Mouse (Mus musculus) myocyte (in vitro differentiated cells): ENCODE results near the gene Dnase2a. TPM values are rescaled to one million over a fixed set of nuclear protein-coding genes. Genes with fewer than 3 reads are reported as not detected.
A peak's percentile ranks its signal among the peaks of the same experiment; 100 is the strongest.

ENCODE experiments used
- H3K27me3 ChIP-seq: one replicate; pipeline ENCODE4 v1.6.1; 2011; ENCODE audit not compliant: control insufficient read depth, insufficient read depth, insufficient read length
- H3K36me3 ChIP-seq: one replicate; pipeline ENCODE4 v1.6.1; 2011; ENCODE audit not compliant: control insufficient read depth, insufficient read depth
- H3K4me2 ChIP-seq: one replicate; pipeline ENCODE4 v1.6.1; 2011; ENCODE audit warnings: low read depth, control low read depth
- H3K4me3 ChIP-seq: one replicate; pipeline ENCODE4 v1.5.1; 2011; ENCODE audit warnings: mild to moderate bottlenecking, control low read depth, moderate library complexity
- H3K79me2 ChIP-seq: one replicate; pipeline ENCODE4 v1.6.1; 2011; ENCODE audit not compliant: control insufficient read depth, insufficient read depth
- H3ac ChIP-seq: one replicate; pipeline ENCODE4 v1.6.1; 2011; ENCODE audit not compliant: control insufficient read depth, insufficient read length
- CEBPB ChIP-seq: IDR thresholded peaks from 2 replicates; pipeline ENCODE4 v1.6.1; 2011; ENCODE audit warnings: mild to moderate bottlenecking, moderate library complexity; ENCODE audit not compliant: poor library complexity, insufficient read depth, severe bottlenecking
- E2F4 ChIP-seq: IDR thresholded peaks from one replicate; pipeline ENCODE4 v1.6.1; 2011; ENCODE audit warnings: mild to moderate bottlenecking, control low read depth, moderate library complexity; ENCODE audit not compliant: insufficient read depth
- MAX ChIP-seq: IDR thresholded peaks from one replicate; pipeline ENCODE4 v1.6.1; 2011; ENCODE audit warnings: low read depth, mild to moderate bottlenecking, control low read depth
- MYOD1 ChIP-seq, 3 experiments: IDR thresholded peaks; one replicate each; pipeline ENCODE4 v1.6.1; 2011; ENCODE audit warnings: control low read depth in 2 of 3, low read depth in 2 of 3, mild to moderate bottlenecking in 2 of 3, moderate library complexity in 1 of 3; ENCODE audit not compliant: insufficient read length in 2 of 3, control insufficient read depth in 1 of 3
- MYOG ChIP-seq, 3 experiments: IDR thresholded peaks; one replicate each; pipeline ENCODE4 v1.6.1; 2011; ENCODE audit warnings: control low read depth in 2 of 3, low read depth in 2 of 3, mild to moderate bottlenecking in 2 of 3; ENCODE audit not compliant: insufficient read length in 2 of 3, control insufficient read depth in 1 of 3, insufficient read depth in 1 of 3
- POLR2A ChIP-seq: IDR thresholded peaks from one replicate; pipeline ENCODE4 v1.6.1; 2011; ENCODE audit warnings: low read depth, mild to moderate bottlenecking, control low read depth, moderate library complexity; ENCODE audit not compliant: insufficient read length
- POLR2AphosphoS2 ChIP-seq: IDR thresholded peaks from one replicate; pipeline ENCODE4 v1.6.1; 2011; ENCODE audit warnings: low read depth, control low read depth; ENCODE audit not compliant: insufficient read length
- REST ChIP-seq: IDR thresholded peaks from one replicate; pipeline ENCODE4 v1.6.1; 2011; ENCODE audit warnings: mild to moderate bottlenecking, control low read depth, moderate library complexity; ENCODE audit not compliant: insufficient read depth, insufficient read length
- SRF ChIP-seq: IDR thresholded peaks from one replicate; pipeline ENCODE4 v1.6.1; 2011; ENCODE audit warnings: low read depth; ENCODE audit not compliant: control insufficient read depth, insufficient read length
- TCF12 ChIP-seq: IDR thresholded peaks from one replicate; pipeline ENCODE4 v1.6.1; 2011; ENCODE audit warnings: mild to moderate bottlenecking, control low read depth; ENCODE audit not compliant: poor library complexity, insufficient read depth, severe bottlenecking
- TCF3 ChIP-seq: IDR thresholded peaks from one replicate; pipeline ENCODE4 v1.6.1; 2011; ENCODE audit warnings: low read depth, control low read depth; ENCODE audit not compliant: insufficient read length
- USF1 ChIP-seq: IDR thresholded peaks from one replicate; pipeline ENCODE4 v1.6.1; 2011; ENCODE audit warnings: low read depth, mild to moderate bottlenecking, control low read depth, moderate library complexity
- polyA plus RNA-seq: library from polyadenylated mRNA; unstranded; fragments of >200 nt; fragmentation: generic; extraction: Trizol; gene quantifications from one replicate; pipeline ENCODE4 v1.2.1, GENCODE M21; 2012; ENCODE audit warnings: missing spikeins

Dnase2a gene
- polyA plus RNA-seq, 1 experiment: 9.2 TPM

- TF ChIP-seq USF1 (no peak), TCF12 (no peak), MAX (no peak), CEBPB (no peak), POLR2AphosphoS2 (peak; percentile 86), E2F4 (peak; percentile 69), REST (no peak), MYOG (IDR thresholded peaks at IDR 0.05; ENCODE audit: control insufficient read depth in 1 of 3, insufficient read depth in 1 of 3, insufficient read length in 2 of 3, low read depth in 2 of 3) (no peak), SRF (peak; percentile 20), MYOD1 (IDR thresholded peaks at IDR 0.05; ENCODE audit: control insufficient read depth in 1 of 3, insufficient read length in 2 of 3, low read depth in 2 of 3) (no peak), TCF3 (no peak), POLR2A (peak; percentile 49)
- Histone ChIP-seq H3ac (peak overlapping the region; percentile 7), H3K4me2 (peak overlapping the region; percentile 78), H3K79me2 (peaks cover 13% of the 10 kb centered on the region), H3K4me3 (peak overlapping the region; percentile 37), H3K27me3 (no peaks in the 10 kb centered on the region), H3K36me3 (no peaks in the 10 kb centered on the region)
Observed at GRCm38 (mm10) chr8:84965731-84966291, 57.5 kb downstream of the Dnase2a start.

- TF ChIP-seq USF1: no peak
- TF ChIP-seq MYOG (IDR thresholded peaks at IDR 0.05; ENCODE audit: control insufficient read depth in 1 of 3, insufficient read depth in 1 of 3, insufficient read length in 2 of 3, low read depth in 2 of 3): no peak
- no peak for TF ChIP-seq TCF12
- TF ChIP-seq TCF3: no peak
- no peak for TF ChIP-seq POLR2AphosphoS2
- no peak for TF ChIP-seq MYOD1 (IDR thresholded peaks at IDR 0.05; ENCODE audit: control insufficient read depth in 1 of 3, insufficient read length in 2 of 3, low read depth in 2 of 3)
- no peak for TF ChIP-seq POLR2A
- no peak for TF ChIP-seq CEBPB
- TF ChIP-seq SRF: no peak
- TF ChIP-seq E2F4: no peak
- TF ChIP-seq REST: no peak
- TF ChIP-seq MAX: no peak
- no peak overlapping the region for H3K4me3 ChIP-seq
- peaks cover 14% of the 10 kb centered on the region for H3K79me2 ChIP-seq
- H3ac ChIP-seq: no peak overlapping the region
- peak overlapping the region; percentile 68 for H3K4me2 ChIP-seq
- H3K27me3 ChIP-seq: no peaks in the 10 kb centered on the region
- no peaks in the 10 kb centered on the region for H3K36me3 ChIP-seq
Observed at GRCm38 (mm10) chr8:84966603-84967002, 58.2 kb downstream of the Dnase2a start.

GRCm38 (mm10) chr8:84967532-84968304 is 59.4 kb downstream of the Dnase2a start:
- H3K79me2 ChIP-seq: peaks cover 14% of the 10 kb centered on the region
- TF ChIP-seq USF1: no peak
- TF ChIP-seq MAX: no peak
- TF ChIP-seq CEBPB: no peak
- no peak for TF ChIP-seq POLR2AphosphoS2
- TF ChIP-seq POLR2A: no peak
- no peak for TF ChIP-seq MYOG (IDR thresholded peaks at IDR 0.05; ENCODE audit: control insufficient read depth in 1 of 3, insufficient read depth in 1 of 3, insufficient read length in 2 of 3, low read depth in 2 of 3)
- TF ChIP-seq TCF3: no peak
- no peak for TF ChIP-seq SRF
- no peak for TF ChIP-seq MYOD1 (IDR thresholded peaks at IDR 0.05; ENCODE audit: control insufficient read depth in 1 of 3, insufficient read length in 2 of 3, low read depth in 2 of 3)
- no peak for TF ChIP-seq REST
- TF ChIP-seq E2F4: no peak
- no peak for TF ChIP-seq TCF12
- no peak overlapping the region for H3ac ChIP-seq
- peaks cover 3% of the 10 kb centered on the region for H3K36me3 ChIP-seq
- H3K4me2 ChIP-seq: peak overlapping the region; percentile 71
- peak overlapping the region; percentile 99 for H3K4me3 ChIP-seq
- no peaks in the 10 kb centered on the region for H3K27me3 ChIP-seq

GRCm38 (mm10) chr8:84968650-84969049 is 60.3 kb downstream of the Dnase2a start:
- peaks cover 7% of the 10 kb centered on the region for H3K36me3 ChIP-seq
- H3K79me2 ChIP-seq: peaks cover 14% of the 10 kb centered on the region
- peak overlapping the region; percentile 79 for H3ac ChIP-seq
- TF ChIP-seq MYOD1 (IDR thresholded peaks at IDR 0.05; ENCODE audit: control insufficient read depth in 1 of 3, insufficient read length in 2 of 3, low read depth in 2 of 3): no peak
- no peak for TF ChIP-seq CEBPB
- TF ChIP-seq MAX: no peak
- no peak for TF ChIP-seq TCF12
- peak overlapping the region; percentile 99 for H3K4me3 ChIP-seq
- no peaks in the 10 kb centered on the region for H3K27me3 ChIP-seq
- H3K4me2 ChIP-seq: peak overlapping the region; percentile 71
